Mouse (Mus musculus) embryonic facial prominence, embryonic 11.5 days (tissue): ENCODE results near the gene Dennd5a. TPM values are rescaled to one million over a fixed set of nuclear protein-coding genes. Genes with fewer than 3 reads are reported as not detected.

Experiments
- ATAC-seq: fragments of 200-750 bp; cut with Nextera tagmentation; replicated peaks from 2 replicates; pipeline ENCODE4 v1.8.0; 2017; ENCODE audit warnings: low read depth; ENCODE audit not compliant: insufficient number of reproducible peaks, low FRiP score, low TSS enrichment
- DNase-seq: peaks from one replicate; pipeline ENCODE4 v3.0.0-alpha.2; 2015; ENCODE audit warnings: low spot score
- H3K27ac ChIP-seq: fragments of 300-500 bp; sonication (generic); replicated peaks from 2 replicates; pipeline ENCODE4 v1.5.1; 2014; ENCODE audit warnings: mild to moderate bottlenecking, low read depth, low read length, control low read depth
- H3K27me3 ChIP-seq: fragments of 300-500 bp; sonication (generic); 2 replicates; pipeline ENCODE4 v1.6.1; 2014; ENCODE audit warnings: mild to moderate bottlenecking, low read length, moderate library complexity, mixed read lengths; ENCODE audit not compliant: control insufficient read depth, insufficient read depth
- H3K36me3 ChIP-seq: fragments of 300-500 bp; sonication (generic); replicated peaks from 2 replicates; pipeline ENCODE4 v1.6.1; 2014; ENCODE audit warnings: low read depth, mild to moderate bottlenecking, low read length, moderate library complexity, mixed read lengths; ENCODE audit not compliant: control insufficient read depth, insufficient read depth
- H3K4me1 ChIP-seq: fragments of 300-500 bp; sonication (generic); 2 replicates; pipeline ENCODE4 v1.6.1; 2014; ENCODE audit warnings: low read length, mixed read lengths; ENCODE audit not compliant: control insufficient read depth, insufficient read depth
- H3K4me2 ChIP-seq: fragments of 300-500 bp; sonication (generic); 2 replicates; pipeline ENCODE4 v1.6.1; 2014; ENCODE audit warnings: low read depth, mild to moderate bottlenecking, control low read depth, low read length, moderate library complexity
- H3K4me3 ChIP-seq: fragments of 300-500 bp; sonication (generic); 2 replicates; pipeline ENCODE4 v1.5.1; 2014; ENCODE audit warnings: low read depth, low read length, control low read depth
- H3K9ac ChIP-seq: fragments of 300-500 bp; sonication (generic); replicated peaks from 2 replicates; pipeline ENCODE4 v1.6.1; 2014; ENCODE audit warnings: mild to moderate bottlenecking, control low read depth, low read length
- H3K9me3 ChIP-seq: fragments of 300-500 bp; sonication (generic); replicated peaks from 2 replicates; pipeline ENCODE4 v1.6.1; 2016; ENCODE audit warnings: mild to moderate bottlenecking, low read length, inconsistent platforms, mixed read lengths; ENCODE audit not compliant: control insufficient read depth
- WGBS: fragments of 180-500 bp; shearing (Covaris S2); extraction: QIAGEN DNeasy Blood & Tissue Kit; methylation state at CpG from one replicate; pipeline ENCODE4 v1.1.7; 2014; 5-methylcytosine and 5-hydroxymethylcytosine counted together
- polyA plus RNA-seq: library from polyadenylated mRNA; unstranded; fragments of >200 nt; fragmentation: Nextera tagmentation; extraction: Ambion mirVana; gene quantifications from 2 replicates; pipeline ENCODE4 v1.2.1, GENCODE M21; 2014

The Dennd5a gene
- 41.5 and 48.2 TPM in 2 replicates for polyA plus RNA-seq

GRCm38 (mm10) chr7:109959716-109960612 lies at the start of gene Dennd5a:
TSS of gene Dennd5a (minus strand) at chr7:109960470.
- H3K4me1 ChIP-seq: no peaks in the 10 kb centered on the region
- ATAC-seq (peak; percentile 91), DNase-seq (peak; percentile 89)
- peak within 1 kb of the TSS; percentile 73 for H3K4me2 ChIP-seq
- H3K9ac ChIP-seq: peak within 1 kb of the TSS; percentile 95
- H3K27me3 ChIP-seq: no peaks in the 10 kb centered on the region
- no peaks in the 10 kb centered on the region for H3K36me3 ChIP-seq
- peak within 1 kb of the TSS; percentile 78 for H3K27ac ChIP-seq
- H3K4me3 ChIP-seq: peak within 1 kb of the TSS; percentile 82
- H3K9me3 ChIP-seq: no peaks in the 10 kb centered on the region
- under 1% methylated on average over 78 of the region's 107 CpGs for WGBS

- no peak overlapping the region for H3K27ac ChIP-seq
- no peaks in the 10 kb centered on the region for H3K27me3 ChIP-seq
- H3K4me3 ChIP-seq: no peak overlapping the region
- no peak for DNase-seq
- no peak overlapping the region for H3K4me2 ChIP-seq
- 92% methylated on average over 6 of the region's 6 CpGs for WGBS
- no peaks in the 10 kb centered on the region for H3K9me3 ChIP-seq
- ATAC-seq: no peak
- H3K36me3 ChIP-seq: no peaks in the 10 kb centered on the region
- no peak overlapping the region for H3K9ac ChIP-seq
- H3K4me1 ChIP-seq: no peaks in the 10 kb centered on the region
These were observed 48.8 kb upstream of the Dennd5a start for GRCm38 (mm10) chr7:110009084-110009483.

DNA sequence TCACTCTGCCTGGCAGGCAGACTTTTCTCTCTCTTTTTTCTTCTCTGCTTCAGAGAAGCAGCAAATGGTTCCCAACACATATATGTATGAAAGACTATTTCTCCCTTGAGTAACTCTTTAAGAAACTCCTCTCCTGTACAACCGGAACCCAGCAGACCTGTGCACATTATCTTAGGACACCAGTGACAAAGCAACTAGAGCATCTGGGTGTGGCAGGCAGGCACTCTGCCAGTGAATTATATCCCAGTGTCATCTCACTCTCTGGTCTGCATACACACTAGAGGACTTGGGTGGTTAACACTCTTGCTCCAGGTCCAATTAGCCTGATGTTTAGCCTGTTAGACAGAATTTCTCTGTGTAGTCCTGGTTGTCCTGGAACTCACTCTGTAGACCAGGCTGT lies 48.2 kb upstream of the Dennd5a start:
- Histone ChIP-seq H3K9me3 (no peaks in the 10 kb centered on the region), H3K4me1 (no peaks in the 10 kb centered on the region), H3K36me3 (no peaks in the 10 kb centered on the region), H3K9ac (no peak overlapping the region), H3K4me2 (no peak overlapping the region), H3K4me3 (no peak overlapping the region), H3K27ac (no peak overlapping the region), H3K27me3 (no peaks in the 10 kb centered on the region)
- no peak for DNase-seq
- ATAC-seq: no peak
- 93% methylated on average over 1 of the region's 1 CpGs for WGBS

DNA sequence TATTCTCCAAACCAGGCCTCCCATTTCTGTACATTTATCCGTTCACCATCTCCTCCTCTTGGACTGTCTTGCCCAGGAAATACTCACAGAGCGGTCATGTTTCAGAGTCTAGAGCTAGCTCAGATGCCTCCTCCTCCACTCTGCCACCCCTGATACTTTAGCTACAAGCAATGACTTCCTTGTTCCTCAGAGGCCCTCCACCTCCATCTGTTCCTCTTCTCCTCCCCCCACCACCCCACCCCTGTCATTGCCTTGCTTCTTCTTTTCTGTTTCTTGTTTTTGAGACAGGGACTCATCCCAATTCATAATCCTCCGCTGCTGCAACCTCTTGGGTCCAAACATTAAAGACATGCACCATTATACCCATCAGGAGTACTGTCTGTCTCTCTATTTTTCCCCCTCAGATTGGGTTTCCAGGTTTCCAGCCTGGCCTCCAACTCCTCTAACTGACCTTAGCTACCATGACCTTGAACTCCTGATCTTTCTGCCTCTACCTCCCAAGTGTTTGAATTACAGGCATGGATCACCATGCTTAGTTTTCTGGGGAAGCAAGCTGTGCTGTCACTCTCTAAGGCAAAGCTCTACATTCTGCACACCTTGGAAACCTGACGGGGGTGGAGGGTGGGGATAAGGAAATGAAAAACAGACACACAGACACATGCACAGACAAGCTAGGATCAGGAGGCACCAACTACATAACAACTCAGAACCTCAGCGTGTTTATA lies 46.4 kb upstream of the Dennd5a start:
- WGBS: 71% methylated on average over 5 of the region's 5 CpGs
- H3K4me1 ChIP-seq: no peaks in the 10 kb centered on the region
- ATAC-seq (no peak), DNase-seq (no peak)
- H3K4me3 ChIP-seq: no peak overlapping the region
- no peak overlapping the region for H3K9ac ChIP-seq
- H3K9me3 ChIP-seq: no peaks in the 10 kb centered on the region
- no peak overlapping the region for H3K27ac ChIP-seq
- H3K27me3 ChIP-seq: no peaks in the 10 kb centered on the region
- no peaks in the 10 kb centered on the region for H3K36me3 ChIP-seq
- H3K4me2 ChIP-seq: no peak overlapping the region

DNA sequence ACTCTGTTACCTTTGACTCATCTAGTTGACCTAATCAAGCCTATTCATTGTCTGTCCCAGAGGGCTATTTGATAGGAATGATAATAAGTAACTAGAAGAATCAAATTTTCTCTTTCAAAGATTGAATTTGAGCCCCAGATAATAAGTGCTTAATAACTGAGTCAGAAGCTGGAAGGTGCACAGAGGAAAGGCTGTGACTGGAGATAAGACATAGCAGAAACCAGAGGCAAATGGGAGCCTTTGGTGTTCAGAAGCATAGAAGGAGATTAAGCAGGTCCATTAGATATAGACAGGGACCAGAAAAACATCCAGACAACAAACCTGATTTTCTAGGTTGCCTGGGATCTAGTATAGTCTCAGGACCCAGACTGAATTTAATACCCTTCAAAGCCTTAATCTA lies 45.7 kb upstream of the Dennd5a start:
- ATAC-seq (no peak), DNase-seq (no peak)
- H3K27me3 ChIP-seq: no peaks in the 10 kb centered on the region
- H3K36me3 ChIP-seq: no peaks in the 10 kb centered on the region
- H3K9ac ChIP-seq: no peak overlapping the region
- no peak overlapping the region for H3K27ac ChIP-seq
- no peak overlapping the region for H3K4me3 ChIP-seq
- no peaks in the 10 kb centered on the region for H3K9me3 ChIP-seq
- no peaks in the 10 kb centered on the region for H3K4me1 ChIP-seq
- no peak overlapping the region for H3K4me2 ChIP-seq

GRCm38 (mm10) chr7:110002968-110003367 lies 42.7 kb upstream of the Dennd5a start:
- Histone ChIP-seq H3K9me3 (no peaks in the 10 kb centered on the region), H3K36me3 (no peaks in the 10 kb centered on the region), H3K4me1 (no peaks in the 10 kb centered on the region), H3K9ac (no peak overlapping the region; the same call in 1 of the 2 replicates), H3K4me2 (peak overlapping the region; percentile 27), H3K4me3 (no peak overlapping the region), H3K27ac (no peak overlapping the region), H3K27me3 (no peaks in the 10 kb centered on the region)
- WGBS: 14% methylated on average over 20 of the region's 20 CpGs
- peak; percentile 48 for DNase-seq
- peak; percentile 56; the same call in 1 of the 2 replicates for ATAC-seq

- Histone ChIP-seq H3K4me2 (no peak overlapping the region), H3K4me1 (no peaks in the 10 kb centered on the region), H3K36me3 (no peaks in the 10 kb centered on the region), H3K9me3 (no peaks in the 10 kb centered on the region), H3K27me3 (no peaks in the 10 kb centered on the region), H3K4me3 (no peak overlapping the region), H3K9ac (no peak overlapping the region), H3K27ac (no peak overlapping the region)
- DNase-seq (no peak), ATAC-seq (no peak)
These were observed 41.8 kb upstream of the Dennd5a start for GRCm38 (mm10) chr7:110002092-110002491.

- no peaks in the 10 kb centered on the region for H3K4me1 ChIP-seq
- H3K27me3 ChIP-seq: no peaks in the 10 kb centered on the region
- no peak overlapping the region for H3K27ac ChIP-seq
- no peak overlapping the region for H3K9ac ChIP-seq
- H3K36me3 ChIP-seq: no peaks in the 10 kb centered on the region
- WGBS: 85% methylated on average over 4 of the region's 4 CpGs
- no peak overlapping the region for H3K4me3 ChIP-seq
- no peaks in the 10 kb centered on the region for H3K9me3 ChIP-seq
- no peak for DNase-seq
- no peak for ATAC-seq
- H3K4me2 ChIP-seq: no peak overlapping the region
These were observed 38.1 kb upstream of the Dennd5a start for GRCm38 (mm10) chr7:109998388-109998787.
